Mouse (Mus musculus): ENCODE data around the gene Dnajc21.

DNA sequence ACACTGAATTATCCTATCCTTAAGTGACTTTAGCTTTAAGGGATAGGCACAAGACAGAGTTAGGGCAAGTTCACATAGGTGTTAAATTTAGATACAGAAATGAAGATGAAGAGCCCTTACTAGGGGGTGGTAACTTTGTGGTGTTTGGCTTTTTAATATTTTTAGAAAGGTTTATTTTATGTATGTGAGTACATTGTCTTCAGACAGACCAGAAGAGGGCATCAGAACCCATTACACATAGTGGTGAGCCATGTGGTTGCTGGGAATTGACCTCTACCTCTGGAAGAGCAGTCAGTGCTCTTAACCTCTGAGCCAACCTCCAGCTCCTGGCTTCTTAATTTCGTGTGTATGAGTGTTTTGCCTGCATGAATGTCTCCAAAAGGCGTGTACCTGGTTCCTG lies 16.9 kb upstream of the Dnajc21 start:
- no peak for TF ChIP-seq CTCF (conservative IDR thresholded peaks at IDR 0.05; ENCODE audit: low read length)
- TF ChIP-seq NANOG (IDR thresholded peaks at IDR 0.05; ENCODE audit: borderline replicate concordance, low read length): no peak

Data from E14TG2a.4 (cell line).